Mouse (Mus musculus) kidney, adult 11 months (tissue): ENCODE measurements at regions not wholly inside any gene's neighbourhood (a gene's known extent, or its start where the extent isn't known, plus 50 kb on each side); places are given as distances from the start of the nearest gene placed in this dataset.

Source experiments
- DNase-seq: peaks from one replicate; pipeline ENCODE4 v3.0.0; 2022

GRCm38 (mm10) chr4:47630006-47630405 lies 155.5 kb downstream of the Sec61b start:
- no peak for DNase-seq

GRCm38 (mm10) chr4:47630427-47630826 lies 156.0 kb downstream of the Sec61b start:
- DNase-seq: no peak

DNA sequence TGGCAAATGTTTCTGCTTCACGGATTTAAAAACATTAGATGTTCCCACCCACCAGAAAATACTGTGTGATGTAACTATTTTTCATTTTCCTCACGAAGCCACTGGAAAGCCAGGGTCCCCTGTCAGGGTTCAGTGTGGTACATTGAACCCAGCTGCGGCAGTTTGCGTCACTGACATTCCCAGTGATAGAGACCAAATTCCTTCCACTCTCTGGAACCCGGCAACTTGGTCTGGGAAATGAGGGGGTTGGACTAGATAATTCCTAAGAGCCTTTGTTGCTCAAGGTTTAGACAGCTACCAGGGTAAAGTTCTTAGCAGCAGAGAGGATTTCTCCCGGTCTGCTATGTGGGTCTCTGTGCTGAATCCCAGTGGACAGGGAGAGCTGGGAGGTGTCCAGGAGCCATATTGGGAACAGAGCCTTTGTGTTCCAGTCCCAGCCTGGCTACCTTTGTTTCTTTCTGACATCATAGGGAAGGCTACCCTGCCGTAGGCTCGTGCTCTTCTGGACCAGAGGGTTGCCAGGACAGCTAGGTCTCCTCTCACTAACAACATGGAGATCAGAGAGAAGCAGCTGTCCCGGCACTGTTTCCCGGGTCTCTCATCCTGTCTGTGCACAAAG lies 164.5 kb downstream of the Sec61b start:
- DNase-seq: no peak

DNA sequence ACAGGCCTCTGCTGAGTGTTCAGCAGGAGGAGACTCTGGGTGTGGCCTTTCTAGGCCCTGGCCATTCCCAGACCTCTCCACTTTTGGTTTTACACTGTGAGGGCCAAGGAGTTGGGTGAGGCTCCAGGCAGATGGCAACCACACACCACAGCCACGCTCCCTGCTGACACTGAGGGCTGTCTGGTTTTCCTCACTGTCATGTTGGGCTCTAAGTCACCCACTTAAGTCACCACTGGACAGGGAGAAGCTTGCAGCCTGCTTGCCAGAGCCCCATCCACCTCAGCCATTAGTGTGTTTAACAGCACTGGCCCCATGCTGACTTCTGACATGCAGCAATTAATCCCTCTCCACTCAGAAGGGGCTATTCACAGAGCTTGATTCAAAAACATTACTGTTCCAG lies 170.6 kb downstream of the Sec61b start:
- DNase-seq: no peak

DNA sequence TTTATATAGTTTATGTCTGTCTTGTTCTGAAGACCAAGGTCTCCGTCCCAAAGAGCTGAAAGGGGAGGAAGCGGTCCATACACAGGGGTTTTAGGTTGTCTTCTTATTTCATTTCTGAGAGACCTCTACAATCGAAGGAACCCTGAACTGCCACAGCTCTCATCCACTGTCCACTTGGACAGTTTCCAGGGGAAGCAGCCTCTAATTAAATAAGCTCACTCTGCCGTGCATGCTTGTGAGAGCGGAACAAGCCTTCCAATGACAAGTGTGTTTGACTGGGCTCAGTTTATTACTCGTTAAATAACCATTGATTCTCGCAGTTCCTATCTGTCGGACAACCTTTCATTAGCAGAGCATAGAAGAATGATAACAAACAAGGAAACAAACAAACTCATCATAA lies 174.2 kb downstream of the Sec61b start:
- no peak for DNase-seq

GRCm38 (mm10) chr4:47649951-47650350 lies 175.5 kb downstream of the Sec61b start:
- no peak for DNase-seq

DNA sequence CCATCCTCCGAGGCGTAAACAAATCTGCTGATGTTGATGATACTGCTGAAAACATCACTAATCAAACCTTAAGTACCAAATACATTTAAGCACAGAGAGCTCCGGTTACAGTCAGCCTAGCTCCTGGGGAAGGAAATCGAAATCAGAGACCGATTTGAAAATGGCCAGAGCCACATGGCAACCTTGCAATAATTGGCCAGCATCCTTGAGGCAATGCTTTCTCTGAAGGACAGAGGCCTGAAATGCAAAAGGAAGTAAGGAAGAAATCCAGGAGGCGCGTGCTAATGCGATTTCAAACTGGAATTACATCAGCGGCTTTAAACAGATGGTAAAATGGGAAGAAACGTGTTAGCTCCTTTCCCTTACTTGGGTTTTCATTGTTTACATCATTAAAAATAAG lies 177.1 kb downstream of the Sec61b start:
- DNase-seq: no peak

DNA sequence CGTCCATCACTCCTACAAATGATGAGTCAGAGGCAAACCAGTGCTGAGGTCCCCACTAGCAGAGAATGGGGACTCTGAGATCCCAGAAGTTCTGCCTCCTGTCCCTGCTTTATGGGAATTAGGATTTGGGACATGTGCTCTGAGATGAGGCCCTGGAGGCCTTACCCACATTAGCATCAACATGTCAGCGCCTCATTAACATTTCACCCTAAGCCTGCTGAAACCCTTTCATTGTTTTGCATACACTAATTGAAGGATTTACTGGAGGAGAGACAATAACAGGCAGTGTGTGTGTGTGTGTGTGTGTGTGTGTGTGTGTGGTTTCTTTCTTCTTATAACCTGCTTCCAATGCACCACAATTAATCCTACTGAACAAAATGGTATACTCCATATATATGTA lies 178.7 kb downstream of the Sec61b start:
- DNase-seq: no peak

DNA sequence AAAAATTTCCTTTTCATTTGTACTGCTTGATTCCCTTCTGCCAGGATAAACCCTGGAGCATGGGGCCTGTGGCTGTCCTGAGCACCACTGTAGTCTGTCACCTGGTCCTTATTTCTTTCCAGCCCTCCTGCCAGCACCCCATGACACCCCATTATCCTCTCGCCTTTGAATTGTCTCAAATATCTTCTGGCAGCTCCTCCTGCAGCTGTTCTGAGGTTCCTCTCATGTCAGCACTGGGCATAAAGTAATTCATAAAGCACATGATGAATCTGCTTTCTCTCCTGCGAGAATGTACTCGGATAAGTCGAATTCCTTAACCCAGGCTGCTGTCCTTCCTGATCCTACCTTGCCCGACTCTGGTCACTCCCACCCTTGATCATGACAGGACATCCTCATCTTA lies 195.1 kb downstream of the Sec61b start:
- DNase-seq: no peak

GRCm38 (mm10) chr4:47670476-47670875 lies 196.0 kb downstream of the Sec61b start:
- DNase-seq: no peak

GRCm38 (mm10) chr4:47671362-47671761 lies 196.9 kb downstream of the Sec61b start:
- DNase-seq: no peak

DNA sequence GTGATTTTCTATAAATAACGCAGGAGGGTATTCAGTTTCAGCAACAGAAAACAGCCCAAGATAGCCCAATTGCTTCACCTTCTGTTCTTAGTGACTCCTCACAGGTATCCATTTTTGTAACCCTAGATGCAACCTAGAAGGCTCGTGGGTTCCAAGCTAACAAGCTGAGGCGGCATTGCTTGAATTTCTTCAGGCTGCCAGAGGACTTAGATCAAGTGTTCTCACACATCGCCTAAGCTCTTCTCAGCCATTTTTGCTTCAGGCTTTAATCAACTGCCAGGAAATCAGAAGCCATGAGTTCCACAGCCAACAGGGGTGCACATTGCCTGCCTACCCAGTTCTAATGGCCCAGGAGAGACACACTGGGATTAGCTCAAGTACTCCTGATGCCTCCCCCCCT lies 206.7 kb downstream of the Sec61b start:
- no peak for DNase-seq

- DNase-seq: no peak
These were observed 216.7 kb downstream of the Sec61b start for GRCm38 (mm10) chr4:47691207-47691606.

DNA sequence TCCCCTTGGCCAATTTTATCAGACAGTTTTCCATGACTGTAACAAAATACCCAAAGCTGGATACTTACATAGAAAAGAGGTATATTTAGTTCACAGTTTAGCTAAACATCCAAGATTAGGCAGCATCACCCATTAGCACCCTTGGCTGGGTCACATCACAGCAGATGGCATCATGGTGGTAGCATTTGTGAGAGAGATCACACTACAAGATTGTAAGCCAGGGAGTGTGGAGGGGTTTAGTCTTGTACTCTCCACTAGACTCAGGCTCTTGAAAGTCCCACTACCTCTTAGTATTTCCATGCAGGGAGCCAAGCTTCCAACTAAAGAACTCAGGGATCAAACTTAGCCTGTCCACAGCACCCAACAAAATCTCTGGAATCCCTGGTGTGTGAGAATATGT lies 218.2 kb downstream of the Sec61b start:
- no peak for DNase-seq

DNA sequence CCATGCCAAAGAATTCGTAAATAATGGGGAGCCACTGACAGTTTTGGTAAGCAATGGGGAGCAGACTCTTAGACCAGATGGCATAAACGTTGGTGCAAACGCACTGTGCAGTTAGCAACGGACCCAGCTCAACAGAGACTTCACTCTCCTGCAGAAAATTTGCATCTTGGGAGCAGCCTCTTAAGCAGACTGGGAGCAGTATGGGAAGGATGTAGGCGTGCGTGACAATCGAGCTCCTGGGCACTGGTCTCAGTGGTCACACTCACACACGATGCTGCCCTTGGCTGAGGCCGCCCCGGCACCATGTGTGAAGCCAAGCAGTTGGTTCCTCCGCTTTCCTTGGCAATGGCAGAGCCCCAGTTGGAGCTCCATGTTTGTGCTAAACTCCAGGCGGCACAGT lies 218.8 kb downstream of the Sec61b start:
- DNase-seq: no peak

- no peak for DNase-seq
These were observed 222.6 kb downstream of the Sec61b start for GRCm38 (mm10) chr4:47697071-47697470.

DNA sequence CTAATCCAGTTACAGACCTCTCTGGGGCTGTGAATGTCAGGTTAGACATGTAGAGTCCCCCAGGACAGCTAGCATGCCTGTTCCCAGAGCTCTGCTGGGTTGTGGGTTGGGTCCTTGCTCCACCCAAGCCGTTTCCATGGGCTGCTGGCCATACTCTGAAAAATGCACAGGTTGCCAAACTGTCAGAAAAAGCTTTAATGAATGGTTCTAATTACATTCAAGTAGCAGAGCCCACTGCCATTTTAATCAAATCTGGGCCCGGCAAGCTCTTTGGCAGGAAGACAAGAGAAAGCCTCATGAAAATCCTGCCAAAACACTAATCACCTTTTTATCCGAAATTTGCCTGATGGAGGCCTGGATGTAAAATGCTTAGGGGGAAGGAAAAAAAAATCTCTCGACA lies 224.1 kb downstream of the Sec61b start:
- no peak for DNase-seq

DNA sequence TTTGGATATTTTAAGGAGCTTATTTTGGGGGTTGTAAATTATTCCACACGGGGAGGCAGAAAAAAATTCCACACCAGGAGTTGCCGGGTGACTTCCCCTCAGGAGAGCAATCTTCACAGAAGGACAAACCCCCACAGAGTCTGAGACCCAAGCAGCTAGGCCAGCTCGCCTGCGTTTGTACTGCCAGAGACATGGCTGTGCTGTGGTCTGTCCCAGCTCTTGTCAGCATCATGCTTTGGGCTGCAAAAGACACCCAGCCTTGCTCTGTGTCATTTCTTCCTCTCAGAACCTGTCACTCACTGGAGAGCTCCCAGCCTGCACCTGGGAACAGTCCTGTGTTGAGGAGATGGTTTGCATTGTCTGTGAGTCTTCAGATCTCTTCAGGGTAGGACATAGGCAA lies 224.5 kb downstream of the Sec61b start:
- no peak for DNase-seq

DNA sequence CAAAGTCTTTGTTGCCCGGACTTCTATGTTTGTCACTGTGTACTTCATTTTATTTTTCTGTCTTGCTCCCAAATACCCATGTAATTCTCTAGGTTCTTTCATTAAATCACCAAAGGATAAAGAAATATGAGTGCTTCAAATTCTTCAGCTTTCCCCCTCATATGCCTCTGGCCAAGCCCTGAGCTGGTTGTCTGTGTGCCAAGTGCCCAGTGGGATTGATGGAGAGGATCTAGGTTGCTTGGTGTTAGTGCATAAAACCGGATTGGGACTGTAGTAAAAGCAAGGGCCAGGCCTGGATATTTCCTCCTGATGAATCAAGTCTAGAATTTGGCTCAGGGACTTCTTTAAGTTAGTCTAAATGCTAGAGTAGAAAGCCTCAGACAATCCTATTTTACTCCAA lies 229.0 kb downstream of the Sec61b start:
- DNase-seq: no peak

- no peak for DNase-seq
These were observed 230.1 kb downstream of the Sec61b start for GRCm38 (mm10) chr4:47704607-47705006.

DNA sequence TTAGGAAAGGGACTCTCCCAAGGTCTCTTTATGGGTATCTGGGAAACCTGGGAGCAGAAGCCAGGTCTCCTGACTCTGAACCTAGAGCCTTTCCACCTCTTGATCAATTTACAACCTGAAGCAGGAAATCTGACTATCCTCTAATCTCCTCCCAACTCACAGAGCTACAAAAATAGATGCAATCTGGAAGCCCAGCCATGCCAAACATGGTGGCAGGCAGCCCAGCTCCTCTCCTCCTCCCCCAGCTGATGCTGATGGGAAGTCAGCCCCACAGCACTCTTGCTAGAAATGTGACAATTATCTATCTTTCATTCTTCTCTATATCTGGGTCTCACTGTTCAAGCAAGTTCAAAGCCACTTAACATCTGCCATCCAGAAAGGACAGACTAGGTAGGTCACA lies 233.5 kb downstream of the Sec61b start:
- no peak for DNase-seq

DNA sequence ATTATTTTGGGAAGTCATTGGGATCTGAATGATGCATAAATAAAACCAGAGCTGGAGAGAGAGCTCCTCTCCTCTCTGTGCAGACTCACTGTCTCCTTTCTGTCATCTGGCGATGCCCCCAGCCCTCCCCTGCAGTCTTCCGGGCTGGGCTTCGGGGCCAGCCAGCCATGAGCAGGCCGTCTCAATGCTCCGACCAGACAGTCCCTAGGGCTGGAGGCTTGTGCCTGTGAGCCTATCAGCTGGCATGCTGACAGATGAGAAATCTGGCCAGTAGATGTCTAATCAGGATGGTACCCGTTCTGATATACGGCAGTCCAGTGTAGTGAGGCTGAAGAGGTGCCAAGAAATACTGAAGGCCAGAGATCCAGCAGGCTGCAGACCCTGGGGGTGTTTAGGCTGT lies 238.9 kb downstream of the Sec61b start:
- no peak for DNase-seq

DNA sequence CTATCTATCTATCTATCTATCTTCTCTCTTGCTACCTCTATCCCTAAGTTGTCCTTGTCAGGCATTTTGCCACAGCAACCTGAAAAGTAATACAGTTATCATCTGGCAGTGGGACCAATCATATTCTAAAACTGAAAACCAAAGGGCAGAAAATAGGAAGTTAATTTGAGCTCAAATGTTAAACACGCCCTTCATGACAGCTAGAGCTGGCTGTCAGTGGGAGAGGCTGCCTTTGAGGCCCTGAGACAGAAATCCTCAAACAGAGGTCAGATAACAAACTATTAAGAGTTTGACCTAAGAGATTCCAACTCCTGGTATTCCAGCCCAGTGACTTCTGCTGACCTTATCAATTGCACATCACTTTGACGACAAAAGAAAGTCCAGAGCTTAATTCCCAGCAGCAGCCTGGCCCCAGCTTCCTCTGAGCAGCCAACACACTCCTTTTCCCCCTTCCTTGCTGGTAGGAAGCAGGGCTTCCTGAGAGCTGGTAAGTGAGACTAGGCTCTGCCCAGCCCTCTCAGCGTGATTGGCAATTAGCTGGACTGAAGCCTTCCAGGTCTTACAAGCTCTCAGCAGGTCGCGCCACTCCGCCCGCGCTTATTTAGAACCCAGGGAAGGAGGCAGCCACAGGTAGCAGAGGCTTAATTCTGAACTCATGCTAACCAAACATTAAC lies 250.0 kb downstream of the Sec61b start:
- DNase-seq: no peak

GRCm38 (mm10) chr4:47725005-47725340 lies 250.5 kb downstream of the Sec61b start:
- DNase-seq: no peak

- DNase-seq: no peak
These were observed 272.2 kb downstream of the Sec61b start for GRCm38 (mm10) chr4:47746498-47747190.
